Mouse (Mus musculus): Measurements from ENCODE around the gene D230025D16Rik.
A peak's percentile ranks its signal among the peaks of the same experiment; 100 is the strongest.
"Not testable (repeated sequence)": the region's sequence is repeated elsewhere in the genome, so short reads cannot be mapped to it uniquely, and the experiment has no call there.

The D230025D16Rik gene

GRCm38 (mm10) chr8:105269075-105269458 is 44.1 kb downstream of the D230025D16Rik start:
- DNase-seq, result no peak

GRCm38 (mm10) chr8:105269461-105269947 is 44.6 kb downstream of the D230025D16Rik start, which contains the start of gene Hsf4:
Hsf4 (plus strand) TSS chr8:105269801.
- DNase-seq, result peak; percentile 71

GRCm38 (mm10) chr8:105270101-105270915 is 45.4 kb downstream of the D230025D16Rik start:
- peak; percentile 57 for DNase-seq

GRCm38 (mm10) chr8:105270916-105271186 is 45.9 kb downstream of the D230025D16Rik start:
- no peak for DNase-seq

GRCm38 (mm10) chr8:105275387-105275786 is 50.4 kb downstream of the D230025D16Rik start:
- no peak for DNase-seq

- no peak for DNase-seq
Measured at GRCm38 (mm10) chr8:105275840-105276239, 50.9 kb downstream of the D230025D16Rik start, which contains the start of gene Nol3. Nol3 (plus strand) TSS chr8:105276140.

- peak; percentile 39 for DNase-seq
Measured at GRCm38 (mm10) chr8:105276292-105277120, 51.6 kb downstream of the D230025D16Rik start.

GRCm38 (mm10) chr8:105278911-105279334 is 54.0 kb downstream of the D230025D16Rik start:
- DNase-seq, result peak; percentile 95

- DNase-seq, result no peak
Measured at GRCm38 (mm10) chr8:105280567-105280966, 55.6 kb downstream of the D230025D16Rik start.

GRCm38 (mm10) chr8:105281821-105282220 is 56.9 kb downstream of the D230025D16Rik start:
- DNase-seq, result no peak

- no peak for DNase-seq
Measured at GRCm38 (mm10) chr8:105282239-105282638, 57.3 kb downstream of the D230025D16Rik start.

- DNase-seq, result no peak
Measured at GRCm38 (mm10) chr8:105283074-105283473, 58.1 kb downstream of the D230025D16Rik start.

- no peak for DNase-seq
Measured at GRCm38 (mm10) chr8:105285514-105285913, 60.6 kb downstream of the D230025D16Rik start.

GRCm38 (mm10) chr8:105286907-105287306 is 62.0 kb downstream of the D230025D16Rik start:
- DNase-seq, result no peak

- no peak for DNase-seq
Measured at GRCm38 (mm10) chr8:105288231-105288630, 63.3 kb downstream of the D230025D16Rik start.

GRCm38 (mm10) chr8:105288958-105289732 is 64.2 kb downstream of the D230025D16Rik start:
- DNase-seq, result peak; percentile 97

GRCm38 (mm10) chr8:105289805-105290460 is 65.0 kb downstream of the D230025D16Rik start, which contains the start of gene 4931428F04Rik:
4931428F04Rik (minus strand) TSS chr8:105289864.
- DNase-seq, result peak; percentile 80

GRCm38 (mm10) chr8:105290554-105291314 is 65.8 kb downstream of the D230025D16Rik start:
- DNase-seq, result peak; percentile 94

- DNase-seq, result peak; percentile 78
Measured at GRCm38 (mm10) chr8:105291364-105291763, 66.4 kb downstream of the D230025D16Rik start.

GRCm38 (mm10) chr8:105291802-105292201 is 66.9 kb downstream of the D230025D16Rik start:
- not testable (repeated sequence) for DNase-seq

- no peak for DNase-seq
Measured at GRCm38 (mm10) chr8:105292471-105292870, 67.5 kb downstream of the D230025D16Rik start.
